In the genomic region with DNA sequence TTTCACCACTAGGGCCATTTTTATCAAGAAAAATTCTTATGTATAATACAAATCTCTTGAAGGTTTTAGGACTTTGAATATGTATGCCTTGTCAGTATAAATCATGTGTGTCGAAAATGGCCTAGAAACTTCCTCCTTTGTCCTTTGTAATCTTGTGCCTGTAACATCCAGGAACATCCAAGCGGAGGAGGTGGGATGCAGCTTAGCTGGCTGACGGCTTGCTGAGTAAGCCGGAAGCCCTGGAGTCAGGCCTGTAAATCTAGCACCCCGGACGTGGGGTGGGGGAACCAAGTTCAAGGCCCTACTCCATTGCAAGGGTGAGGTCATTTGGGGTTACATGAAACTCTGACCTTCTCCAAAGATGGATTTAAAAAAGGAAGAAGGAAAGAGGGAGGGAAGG, we compare ENCODE assay signal across 17 mouse cellular contexts.
"Had no signal": no experiment of that assay in that cellular context is flagged by ENCODE, and none has a peak within 500 bp of the region (broad histone marks: within the 10 kb centered on the region; RNA-seq: fewer than 3 reads in every experiment).

No protein-coding gene starts in this region.

- H3K9me3 ChIP-seq: lung, embryonic 15.5 days; midbrain, embryonic 13.5 days; midbrain, embryonic 15.5 days; neural tube, embryonic 12.5 days; stomach, embryonic 15.5 days had no signal

- DNase-seq: lung, adult 2 months; lung, postnatal 14 days; lung, postnatal 36 days; right cerebral cortex, postnatal 14 days; thymus, adult 2 months; thymus, postnatal 25 days; thymus, postnatal 4 days had no signal

- ATAC-seq: lung, postnatal 0 days; midbrain, embryonic 13.5 days; midbrain, embryonic 15.5 days had no signal

- H3K27ac ChIP-seq: lung, embryonic 15.5 days; macrophage; midbrain, embryonic 13.5 days; midbrain, embryonic 15.5 days; neural tube, embryonic 12.5 days; stomach, embryonic 15.5 days; stomach, postnatal 0 days had no signal

- H3K27me3 ChIP-seq: lung, embryonic 15.5 days; megakaryocyte, embryonic 14.5 days; midbrain, embryonic 13.5 days; midbrain, embryonic 15.5 days; neural tube, embryonic 12.5 days; stomach, embryonic 15.5 days had no signal

- H3K4me2 ChIP-seq: lung, embryonic 15.5 days; midbrain, embryonic 11.5 days; midbrain, embryonic 13.5 days; midbrain, embryonic 15.5 days; neural tube, embryonic 12.5 days; stomach, embryonic 15.5 days had no signal

- H3K4me3 ChIP-seq: lung, embryonic 15.5 days; megakaryocyte, embryonic 14.5 days; midbrain, embryonic 13.5 days; midbrain, embryonic 15.5 days; neural tube, embryonic 12.5 days; stomach, embryonic 15.5 days had no signal

- H3K9ac ChIP-seq: lung, embryonic 15.5 days; midbrain, embryonic 13.5 days; midbrain, embryonic 15.5 days; neural tube, embryonic 12.5 days; stomach, embryonic 15.5 days had no signal

- H3K36me3 ChIP-seq: lung, embryonic 15.5 days; midbrain, embryonic 13.5 days; midbrain, embryonic 15.5 days; neural tube, embryonic 12.5 days; stomach, embryonic 15.5 days had no signal

- H3K4me1 ChIP-seq: megakaryocyte, embryonic 14.5 days; midbrain, embryonic 15.5 days had no signal
